Mouse (Mus musculus): ENCODE measurements around the gene Sptlc3.

Gene Sptlc3

GRCm38 (mm10) chr2:139641757-139642385, 148.2 kb downstream of the Sptlc3 start:
- DNase-seq, result no peak

GRCm38 (mm10) chr2:139649518-139649917, 155.8 kb downstream of the Sptlc3 start:
- peak in 1 of 2 experiments; percentile 7 for DNase-seq

- no peak for DNase-seq
Observed at GRCm38 (mm10) chr2:139656750-139657149, 163.0 kb downstream of the Sptlc3 start.

DNA sequence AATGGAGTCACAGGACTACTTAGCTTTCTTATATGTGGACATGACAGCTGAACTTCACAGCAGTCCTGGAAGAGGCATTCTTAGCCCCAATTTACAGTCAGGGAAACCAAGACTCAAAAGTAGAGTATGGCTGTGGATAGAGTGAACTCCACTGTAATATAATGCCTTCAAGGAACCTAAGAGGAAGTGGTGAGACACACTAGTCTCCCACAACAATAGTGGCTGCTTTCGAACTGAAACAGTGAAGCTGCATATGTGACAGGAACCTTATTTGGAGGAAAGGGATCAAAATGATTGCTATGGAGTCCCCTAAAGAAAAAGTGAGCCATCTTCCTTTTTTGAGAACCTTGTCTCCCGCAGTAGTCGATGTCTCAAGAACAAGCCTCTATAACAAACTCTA, 178.1 kb downstream of the Sptlc3 start:
- DNase-seq, result no peak

GRCm38 (mm10) chr2:139672371-139672770, 178.7 kb downstream of the Sptlc3 start:
- DNase-seq, result no peak

- peak; percentile 68 to 70 for DNase-seq
Observed at GRCm38 (mm10) chr2:139677065-139677762, 183.5 kb downstream of the Sptlc3 start.

- DNase-seq, result peak; percentile 51 to 63
Observed at GRCm38 (mm10) chr2:139677809-139678274, 184.1 kb downstream of the Sptlc3 start, which contains the start of gene Ism1. Gene Ism1 (plus strand): TSS chr2:139678178.

- peak; percentile 63 to 65 for DNase-seq
Observed at GRCm38 (mm10) chr2:139678275-139679140, 184.8 kb downstream of the Sptlc3 start.

DNA sequence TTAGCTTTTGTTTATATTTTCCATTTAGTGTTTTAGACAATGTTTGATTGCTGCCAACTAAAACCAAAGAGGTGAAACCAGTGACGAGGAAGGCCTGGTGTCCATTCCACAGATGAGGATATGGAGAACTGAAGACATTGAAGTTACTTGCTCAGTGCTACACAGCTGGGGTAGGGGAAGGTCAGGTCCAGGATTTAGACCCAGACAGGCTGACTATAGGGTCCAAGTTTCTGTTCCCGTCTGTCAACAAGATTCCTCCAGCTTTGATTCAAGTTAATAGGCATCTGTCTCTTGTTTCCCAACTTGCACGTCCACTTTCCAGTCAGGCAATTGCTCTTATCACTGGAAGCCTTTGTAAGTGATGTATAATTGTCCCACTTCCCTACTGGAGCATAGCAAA, 188.8 kb downstream of the Sptlc3 start:
- no peak for DNase-seq

All from cerebellum, postnatal 14 days (tissue).